Mouse (Mus musculus) frontal cortex, postnatal 10 days (tissue): ENCODE data around the gene Rbbp7.

ENCODE experiments used
- DNase-seq, 2 experiments: peaks; one replicate each; pipeline ENCODE4 v3.0.0; 2022; ENCODE audit warnings: low spot score in 2 of 2, mixed read lengths in 1 of 2

The Rbbp7 gene

DNA sequence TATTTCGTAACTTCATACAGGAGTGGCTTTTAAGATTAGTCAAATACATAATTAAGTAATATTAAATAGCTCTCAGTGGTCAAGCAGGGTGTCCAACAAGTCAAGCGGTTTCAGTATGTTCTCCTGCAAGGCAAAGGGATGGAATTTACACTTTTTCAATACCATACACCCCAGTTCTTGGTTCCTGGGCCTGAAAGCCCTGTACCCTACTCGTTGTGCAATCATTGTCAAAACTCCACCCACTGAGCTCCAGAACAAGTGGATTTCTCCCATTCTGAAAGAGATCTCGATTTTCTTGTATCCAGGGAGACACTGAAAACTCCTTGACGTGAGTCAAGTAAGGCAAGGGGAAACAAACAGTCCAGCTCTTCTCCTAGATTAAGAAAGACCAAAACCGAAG is 67.8 kb downstream of the Rbbp7 start:
- no peak for DNase-seq
